16 mouse cellular contexts compared by ENCODE assay signal in the genomic region with DNA sequence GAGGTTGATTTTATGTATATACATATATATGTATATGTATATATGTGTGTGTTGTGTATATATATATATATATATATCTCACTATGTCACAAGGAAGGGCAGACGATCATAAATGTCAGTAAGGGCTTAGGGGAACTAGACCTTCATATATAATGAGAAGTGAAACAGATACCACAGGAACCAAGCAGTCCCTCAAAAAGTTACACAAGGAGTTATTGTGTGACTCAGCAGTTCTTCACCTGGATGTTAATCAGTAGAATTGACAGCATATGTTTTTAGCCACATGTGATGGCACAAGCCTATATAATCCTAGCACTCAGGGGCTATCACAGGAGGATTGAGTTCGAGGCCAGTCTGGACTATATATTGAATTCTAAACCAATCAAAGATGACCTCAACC.
"Had no signal": no experiment of that assay in that cellular context is flagged by ENCODE, and none has a peak within 500 bp of the region (broad histone marks: within the 10 kb centered on the region; RNA-seq: fewer than 3 reads in every experiment).

No protein-coding gene starts in this region.

- H3K9me3 ChIP-seq: limb, embryonic 12.5 days; megakaryocyte, embryonic 14.5 days had no signal

- H3K9ac ChIP-seq: limb, embryonic 12.5 days; liver, embryonic 14.5 days had no signal

- DNase-seq: kidney, adult 8-10 months; kidney, postnatal 25 days; layer of hippocampus, postnatal 36 days; liver; lung, adult 2 months; lung, postnatal 36 days; right cerebral cortex, postnatal 25 days; thymus, adult 18-20 months; thymus, postnatal 14 days had no signal

- H3K27me3 ChIP-seq: limb, embryonic 12.5 days; megakaryocyte, embryonic 14.5 days had no signal

- H3K27ac ChIP-seq: limb, embryonic 12.5 days; liver, embryonic 14.5 days had no signal

- H3K4me3 ChIP-seq: limb, embryonic 12.5 days; megakaryocyte, embryonic 14.5 days had no signal

- H3K36me3 ChIP-seq: limb, embryonic 12.5 days had no signal

- H3K4me1 ChIP-seq: megakaryocyte, embryonic 14.5 days had no signal

- H3K4me2 ChIP-seq: limb, embryonic 12.5 days; midbrain, embryonic 11.5 days had no signal

- ATAC-seq: intestine, postnatal 0 days; lung, postnatal 0 days; midbrain, embryonic 16.5 days had no signal
